Mouse (Mus musculus) neutrophil, adult 5-6 weeks (primary cell): ENCODE results near the gene Atp6v1g2. TPM values are rescaled to one million over a fixed set of nuclear protein-coding genes. Genes with fewer than 3 reads are reported as not detected.

Experiments used
- ATAC-seq: fragments of 151-379, 151-347 bp; 2 replicates; pipeline ENCODE4 v1.8.0; 2017; ENCODE audit warnings: mild to moderate bottlenecking, moderate TSS enrichment; ENCODE audit not compliant: insufficient number of reproducible peaks, poor library complexity, low FRiP score, severe bottlenecking; ENCODE audit errors: extremely low read depth
- total RNA-seq: library from RNA; stranded (forward); fragments of 200-1000 nt; gene quantifications from 2 replicates; pipeline ENCODE4 v1.2.3, GENCODE M21; 2017

Gene Atp6v1g2
- 5.0 and 6.5 TPM in 2 replicates for total RNA-seq

DNA sequence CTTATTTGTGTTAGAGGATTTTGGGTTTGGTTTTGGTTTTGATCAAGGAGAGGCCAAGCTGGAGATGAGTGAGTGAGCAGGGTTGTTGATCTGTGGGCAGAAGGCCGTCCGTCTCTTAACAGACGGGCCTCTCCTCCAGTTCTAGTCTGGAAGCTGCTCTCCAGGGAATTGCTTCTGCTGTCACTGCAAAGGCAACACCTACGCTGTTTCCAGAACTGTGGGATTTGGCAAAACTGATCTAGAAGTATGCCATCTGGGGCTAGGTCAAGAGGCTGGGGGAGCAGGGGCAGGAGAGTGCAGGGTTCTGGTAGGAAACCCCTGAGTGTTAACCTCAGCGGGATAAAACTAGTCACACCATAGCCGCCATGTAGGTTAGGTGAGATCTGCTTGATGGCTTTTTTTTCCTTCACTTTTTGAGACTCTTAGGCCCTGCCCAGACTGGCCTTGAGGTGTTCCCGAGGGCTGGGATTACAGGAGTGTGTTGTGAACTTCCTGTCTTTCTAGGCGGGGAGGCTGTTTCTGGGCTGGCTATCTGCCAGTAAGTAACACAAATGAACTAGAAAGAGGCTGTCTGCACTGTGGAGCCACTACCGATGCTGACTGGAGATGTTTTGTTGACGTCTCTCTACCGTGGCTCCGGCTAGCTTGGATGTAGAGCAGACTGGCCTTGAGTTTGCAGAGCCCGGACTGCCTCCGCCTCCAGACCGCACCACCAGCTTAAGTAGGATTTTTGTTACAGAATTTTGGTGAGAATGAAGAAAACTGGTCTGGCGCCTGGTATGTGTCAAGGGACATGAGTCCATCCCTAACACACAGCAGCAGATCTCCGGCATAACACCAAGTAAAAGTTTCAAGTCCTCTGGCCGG, at the start of gene Atp6v1g2:
Atp6v1g2 (plus strand) TSS at position 547 of the 867 bp plus-strand sequence.
- ATAC-seq, result no peak

DNA sequence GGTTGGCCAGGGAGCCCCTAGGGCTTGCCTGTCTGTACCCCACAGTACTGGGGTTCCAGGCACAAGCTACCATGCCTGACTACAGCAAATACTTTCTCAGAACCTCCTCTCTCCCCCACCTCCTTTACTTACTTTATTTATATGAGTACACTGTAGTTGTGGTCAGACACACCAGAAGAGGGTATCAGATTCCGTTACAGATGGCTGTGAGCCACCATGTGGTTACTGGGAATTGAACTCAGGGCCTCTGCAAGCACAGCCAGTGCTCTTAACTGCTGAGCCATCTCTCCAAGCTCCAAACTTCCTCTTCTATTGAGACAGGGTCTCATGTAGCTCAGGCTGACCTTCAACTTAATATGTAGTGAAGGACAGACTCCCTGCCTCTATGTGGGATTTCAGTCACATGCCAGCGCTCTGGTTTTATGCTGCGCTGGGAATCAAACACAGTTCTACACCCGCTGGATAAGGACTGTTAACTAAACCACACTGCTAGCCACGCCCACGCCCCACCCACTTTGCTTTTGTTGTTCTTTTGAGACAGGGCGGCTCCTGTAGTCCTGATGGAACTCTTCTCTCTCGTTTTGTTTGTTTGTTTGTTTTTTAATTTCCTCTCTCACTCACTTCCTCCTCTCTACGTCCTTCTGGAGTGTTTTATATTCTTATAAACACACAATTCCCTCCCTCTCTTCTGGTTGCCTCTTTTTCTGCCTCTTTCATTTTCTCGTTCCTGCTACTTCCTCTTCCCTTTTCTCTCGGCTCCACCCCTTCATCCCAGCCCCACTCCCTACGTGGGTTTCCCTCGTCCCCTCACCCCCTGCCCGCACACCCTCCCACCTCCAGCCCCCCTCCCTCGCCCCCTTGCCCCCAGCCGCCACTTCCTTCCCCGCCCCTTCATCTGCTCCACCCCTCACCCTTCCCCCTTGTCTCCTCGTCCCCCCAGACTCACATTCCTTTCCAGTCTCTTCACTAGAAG, 47.5 kb upstream of the Atp6v1g2 start:
- peak; percentile 47 for ATAC-seq

DNA sequence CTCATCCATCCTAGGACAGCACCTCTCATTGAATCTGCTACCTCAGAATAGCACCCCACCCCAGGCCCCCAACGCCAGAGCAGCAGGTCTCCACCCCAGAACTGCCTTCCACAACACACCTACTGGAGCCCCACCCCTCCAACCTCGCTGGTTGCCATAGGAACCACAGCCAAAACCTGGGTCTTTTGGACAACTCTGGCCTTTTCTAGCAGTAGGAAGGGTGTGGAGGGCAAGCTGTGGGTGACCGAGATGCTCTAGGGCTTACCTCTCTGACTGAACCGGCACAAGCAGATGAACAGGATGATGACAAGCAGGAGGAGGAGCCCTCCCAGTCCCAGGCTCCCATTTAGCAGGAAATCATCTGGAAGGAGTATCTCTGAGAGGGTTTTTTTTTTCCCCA, 46.8 kb upstream of the Atp6v1g2 start:
- peak; percentile 76 for ATAC-seq

DNA sequence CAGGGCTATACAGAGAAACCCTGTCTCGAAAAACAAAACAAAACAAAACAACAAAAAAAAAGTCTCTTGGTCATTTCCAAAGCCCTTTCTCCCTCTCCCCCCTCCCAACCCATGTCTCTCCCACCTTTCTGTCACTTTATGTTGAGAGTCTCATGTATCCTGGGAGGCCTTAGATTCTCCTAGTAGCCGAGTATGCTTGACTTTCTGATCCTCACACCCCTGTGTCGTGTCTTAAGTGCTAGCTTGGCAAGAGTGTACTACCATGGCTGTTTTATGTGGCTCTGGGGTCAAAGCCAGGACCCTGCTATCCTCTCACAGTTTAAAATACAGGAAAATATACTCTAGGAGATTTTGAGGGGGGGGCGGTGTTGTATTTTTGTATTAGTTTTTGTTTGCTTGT, 46.1 kb upstream of the Atp6v1g2 start:
- ATAC-seq, result no peak

DNA sequence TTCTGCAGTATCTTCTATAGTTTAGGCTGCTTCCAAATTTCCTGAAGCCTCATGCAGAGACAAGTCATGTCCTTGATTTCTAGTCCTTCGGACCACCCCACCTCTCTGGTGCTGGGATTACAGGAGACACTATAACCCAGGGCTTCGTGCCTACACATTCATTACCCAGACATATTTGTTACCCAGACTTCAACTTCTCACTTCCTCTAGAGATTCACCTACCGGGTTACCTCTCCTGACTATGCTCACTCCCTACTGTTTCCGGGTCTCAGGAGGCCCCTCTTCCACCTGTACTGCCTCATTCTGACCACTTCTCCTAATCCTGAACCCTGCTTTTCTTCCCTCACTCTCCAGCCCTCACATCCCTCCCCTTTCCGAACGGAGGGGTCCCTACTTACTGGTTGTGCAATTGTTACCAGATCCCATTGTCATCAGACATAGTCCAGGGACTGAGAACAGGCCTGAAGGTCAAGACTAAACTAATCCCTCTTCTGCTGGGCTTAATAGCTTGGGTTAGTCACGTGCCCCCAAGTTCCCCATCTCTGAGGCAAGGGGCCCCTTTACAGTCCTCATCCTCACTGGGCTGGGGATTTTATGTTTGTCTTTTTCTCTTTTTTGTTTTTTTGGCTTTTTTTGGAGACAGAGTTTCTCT, 45.4 kb upstream of the Atp6v1g2 start, which contains the start of gene Lst1:
Lst1 (minus strand) TSS at position 481 of the 652 bp plus-strand sequence.
- no peak for ATAC-seq

DNA sequence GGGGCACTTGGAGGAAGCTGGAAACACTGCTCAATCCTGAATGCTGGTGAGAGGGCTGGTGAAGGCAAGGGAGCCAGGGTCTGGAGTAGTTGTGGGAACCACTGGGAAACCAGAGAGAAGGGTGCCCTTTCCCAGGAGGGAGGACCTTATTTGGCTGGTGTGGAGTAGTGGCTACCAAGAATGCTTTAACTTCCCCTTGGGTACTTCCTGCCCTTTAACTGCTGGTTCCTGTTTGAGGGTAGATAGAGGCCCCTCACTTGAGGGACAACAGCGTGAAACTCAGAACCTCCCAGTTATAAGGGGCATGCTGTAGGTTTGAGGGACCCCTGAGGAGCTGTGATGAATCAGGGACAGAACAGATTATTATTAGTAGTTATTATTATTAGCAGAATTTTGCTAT, 44.3 kb upstream of the Atp6v1g2 start:
- no peak for ATAC-seq

DNA sequence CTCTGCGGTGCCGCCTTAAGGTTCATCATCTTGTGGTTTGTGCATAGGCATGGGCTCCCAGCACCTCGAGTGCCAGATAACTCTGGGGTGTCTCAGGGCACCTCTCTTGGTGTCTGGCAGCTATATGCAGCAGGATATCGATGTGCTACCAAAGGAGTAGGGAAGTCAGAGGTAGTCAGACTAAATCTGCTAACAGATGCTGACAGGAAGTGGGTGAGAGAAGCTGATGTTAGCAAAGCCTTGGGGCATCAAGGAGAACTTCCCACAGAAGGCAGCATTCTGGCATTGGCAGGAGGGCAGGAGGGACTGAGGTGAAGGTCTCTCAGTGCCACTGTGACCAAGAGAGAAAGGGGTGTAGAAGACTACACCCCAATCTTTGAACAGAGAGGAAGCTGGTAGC, 43.4 kb upstream of the Atp6v1g2 start:
- ATAC-seq, result no peak

DNA sequence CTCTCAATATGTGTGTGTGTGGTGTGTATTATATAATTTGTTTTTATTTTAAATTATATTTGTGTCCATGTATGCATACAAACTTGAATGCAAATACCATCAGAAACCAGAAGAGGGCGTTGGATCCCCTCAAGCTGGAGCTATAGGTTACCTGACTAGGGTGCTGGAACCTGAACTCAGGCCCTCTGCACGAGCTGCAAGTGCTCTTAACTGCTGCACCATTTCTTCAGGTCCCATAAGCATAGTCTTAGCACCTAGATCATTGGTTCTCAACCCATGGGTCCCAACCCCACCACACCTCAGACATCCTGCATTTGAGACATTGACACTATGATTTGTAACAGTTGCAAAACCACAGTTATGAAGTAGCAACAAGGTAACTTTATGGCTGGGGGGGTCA, 41.7 kb upstream of the Atp6v1g2 start:
- no peak for ATAC-seq

DNA sequence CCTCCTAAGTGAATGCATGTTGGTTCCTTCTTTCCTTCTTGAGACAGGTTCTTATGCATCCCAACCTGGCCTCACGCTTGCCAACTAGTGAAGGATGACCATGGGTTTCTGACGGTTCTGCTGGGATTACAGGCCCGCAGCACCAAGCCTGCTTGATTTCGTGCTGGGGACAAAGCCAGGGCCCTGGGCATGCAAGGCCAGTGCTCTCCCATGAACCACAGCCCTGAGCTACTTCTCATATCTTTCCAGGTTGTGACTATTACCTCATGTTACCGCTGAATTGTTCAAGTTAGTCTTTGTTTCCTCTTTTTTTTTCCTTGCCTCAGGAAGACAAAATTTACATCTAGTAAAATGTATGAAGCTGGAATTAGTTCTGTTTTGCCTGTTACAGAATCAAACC, 40.5 kb upstream of the Atp6v1g2 start:
- no peak for ATAC-seq

DNA sequence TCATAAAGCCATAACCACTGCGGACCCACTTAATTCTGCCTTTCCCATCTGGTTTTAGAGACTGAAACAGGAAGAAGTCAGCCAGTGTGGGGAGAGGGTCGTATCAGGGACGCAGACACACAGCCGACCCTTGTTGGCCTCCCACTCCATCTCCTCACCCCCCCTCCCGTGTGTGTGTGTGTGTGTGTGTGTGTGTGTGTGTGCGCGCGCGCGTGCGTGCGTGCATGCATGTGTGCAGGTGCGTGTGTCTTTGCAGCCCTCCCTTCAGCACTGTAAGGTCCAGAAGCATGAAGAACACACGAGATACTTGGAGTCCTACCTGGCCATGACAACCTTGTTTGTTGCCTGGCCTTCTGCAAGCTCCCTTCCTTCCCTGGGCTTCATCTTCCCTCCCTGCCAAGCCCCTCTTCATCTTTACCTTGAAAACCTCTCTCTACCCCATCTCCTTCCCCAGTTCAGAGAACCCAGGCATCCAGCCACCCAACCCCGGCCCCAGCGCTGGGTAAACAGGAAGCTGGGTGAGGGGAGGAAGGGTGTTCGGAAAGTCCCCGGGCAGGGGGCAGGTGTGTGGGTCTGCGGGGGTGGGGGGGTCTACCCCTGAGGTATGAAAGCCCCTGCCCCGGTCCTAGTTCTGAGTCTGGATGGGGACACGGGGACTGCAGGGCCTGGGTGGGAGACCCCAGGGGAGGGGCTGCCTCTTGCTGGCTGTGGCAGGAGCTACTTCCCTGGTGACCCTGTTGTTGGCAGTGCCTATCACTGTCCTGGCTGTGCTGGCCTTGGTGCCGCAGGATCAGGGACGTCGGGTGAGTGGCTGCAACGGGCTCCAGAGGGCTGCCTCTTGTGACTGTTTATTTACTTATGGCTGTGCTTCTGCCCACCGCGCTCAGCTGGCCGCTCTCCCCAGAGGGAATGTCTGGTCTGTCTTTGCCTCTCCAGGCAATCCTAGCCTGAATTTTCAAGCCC, 39.3 kb upstream of the Atp6v1g2 start, which contains the start of gene Ltb:
Ltb (plus strand) TSS at position 559 of the 963 bp plus-strand sequence.
- ATAC-seq, result peak; percentile 40

DNA sequence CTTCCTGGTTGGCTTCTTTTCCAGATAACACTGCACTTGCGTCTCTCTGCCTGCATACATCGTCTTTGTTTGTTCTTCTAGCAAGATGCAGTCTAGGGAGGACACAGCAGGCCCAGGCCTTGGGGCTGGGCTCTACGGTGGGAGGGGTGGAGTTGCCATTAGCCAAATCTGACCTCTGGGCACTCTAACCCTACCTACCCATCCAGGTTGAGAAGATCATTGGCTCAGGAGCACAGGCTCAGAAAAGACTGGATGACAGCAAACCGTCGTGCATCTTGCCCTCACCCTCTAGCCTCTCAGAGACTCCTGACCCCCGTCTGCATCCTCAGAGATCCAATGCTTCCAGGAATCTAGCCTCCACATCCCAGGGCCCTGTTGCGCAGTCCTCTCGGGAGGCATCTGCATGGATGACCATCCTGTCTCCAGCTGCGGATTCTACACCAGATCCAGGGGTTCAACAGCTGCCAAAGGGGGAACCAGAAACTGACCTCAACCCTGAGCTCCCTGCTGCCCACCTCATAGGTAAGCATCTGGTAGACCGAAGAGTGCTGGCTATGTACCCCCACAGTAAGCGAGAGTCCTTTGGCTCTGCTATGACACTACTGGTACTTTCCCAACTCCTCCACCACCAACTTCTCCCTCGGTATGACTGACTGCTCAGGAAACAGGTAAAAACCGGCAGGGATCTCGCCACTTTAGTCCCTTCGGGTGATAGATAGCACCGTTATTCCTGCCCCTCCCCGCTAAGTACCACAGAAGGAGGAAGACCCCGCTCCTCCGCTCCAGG, 38.4 kb upstream of the Atp6v1g2 start:
- ATAC-seq, result no peak

DNA sequence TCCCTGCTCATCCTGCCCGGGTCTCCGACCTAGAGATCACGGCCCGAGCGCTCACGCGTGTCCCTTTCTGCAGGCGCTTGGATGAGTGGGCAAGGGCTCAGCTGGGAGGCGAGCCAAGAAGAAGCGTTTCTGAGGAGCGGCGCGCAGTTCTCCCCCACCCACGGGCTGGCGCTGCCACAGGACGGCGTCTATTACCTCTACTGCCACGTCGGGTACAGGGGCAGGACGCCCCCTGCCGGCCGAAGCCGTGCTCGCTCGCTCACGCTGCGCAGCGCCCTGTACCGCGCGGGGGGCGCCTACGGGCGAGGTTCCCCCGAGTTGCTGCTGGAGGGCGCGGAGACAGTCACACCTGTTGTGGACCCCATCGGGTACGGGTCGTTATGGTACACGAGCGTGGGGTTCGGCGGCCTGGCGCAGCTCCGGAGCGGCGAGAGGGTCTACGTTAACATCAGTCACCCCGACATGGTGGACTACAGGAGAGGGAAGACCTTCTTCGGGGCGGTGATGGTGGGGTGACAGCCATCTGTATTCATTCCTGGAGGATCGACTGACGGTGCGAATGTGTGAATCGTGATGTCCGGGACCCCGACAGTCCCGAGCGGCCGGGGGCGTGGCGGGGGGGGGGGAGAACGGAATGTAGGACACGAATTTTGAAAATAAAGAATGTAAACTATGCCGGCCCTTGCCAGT, 37.7 kb upstream of the Atp6v1g2 start:
- ATAC-seq, result peak; percentile 63

DNA sequence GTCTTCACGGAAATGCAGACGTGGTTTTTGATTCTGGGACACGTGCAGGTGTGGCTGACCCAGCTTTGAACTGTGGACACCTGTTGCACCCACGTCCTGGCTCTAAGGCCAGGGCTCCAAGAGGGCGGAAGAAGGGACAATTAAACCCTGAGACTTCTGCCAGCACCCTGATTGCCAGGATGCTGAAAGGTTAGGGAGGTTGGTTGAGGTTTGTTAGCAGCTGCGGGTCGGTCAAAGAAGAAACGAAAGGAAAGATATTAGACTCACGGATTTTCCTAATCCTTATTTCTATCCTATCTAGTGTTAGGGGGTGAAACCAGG, 37.2 kb upstream of the Atp6v1g2 start:
- ATAC-seq, result no peak

DNA sequence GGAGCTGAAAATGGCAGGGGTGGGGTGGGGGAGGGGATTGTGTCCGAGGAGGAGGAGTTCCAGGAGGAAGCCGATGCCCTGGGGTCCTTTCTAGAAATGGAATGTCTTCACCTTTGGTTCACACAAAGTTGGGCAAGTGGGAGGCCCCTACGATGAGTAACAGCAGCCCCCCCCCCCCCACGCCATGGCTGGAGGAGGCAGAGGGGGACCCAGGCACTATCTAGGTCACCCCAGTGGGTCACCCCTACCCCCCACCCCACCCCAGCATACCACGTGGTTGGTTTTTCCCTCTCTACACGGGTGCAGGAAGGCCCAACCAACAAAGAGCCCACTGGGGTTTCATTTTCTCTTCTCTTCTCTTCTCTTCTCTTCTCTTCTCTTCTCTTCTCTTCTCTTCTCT, 36.3 kb upstream of the Atp6v1g2 start:
- ATAC-seq, result no peak

DNA sequence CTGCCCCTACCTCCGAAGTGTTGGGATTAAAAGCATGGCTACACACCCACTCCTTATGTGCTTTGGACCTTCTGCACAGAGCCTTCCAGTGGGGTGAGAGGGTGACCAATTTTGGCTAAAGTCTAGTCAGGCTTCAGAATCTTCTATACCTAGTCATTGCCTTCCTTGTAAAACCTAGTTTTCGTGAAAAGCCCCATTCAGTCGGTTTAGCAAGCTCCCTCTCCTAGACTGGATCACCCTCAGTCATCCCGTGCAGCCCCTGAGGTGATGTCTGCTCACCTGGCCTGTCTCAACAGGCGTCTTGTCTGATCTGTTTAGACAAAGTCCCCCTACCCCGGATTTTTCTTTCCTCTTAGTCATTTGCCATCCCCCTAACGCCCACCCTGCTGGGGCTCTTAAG, 35.4 kb upstream of the Atp6v1g2 start:
- ATAC-seq, result no peak

DNA sequence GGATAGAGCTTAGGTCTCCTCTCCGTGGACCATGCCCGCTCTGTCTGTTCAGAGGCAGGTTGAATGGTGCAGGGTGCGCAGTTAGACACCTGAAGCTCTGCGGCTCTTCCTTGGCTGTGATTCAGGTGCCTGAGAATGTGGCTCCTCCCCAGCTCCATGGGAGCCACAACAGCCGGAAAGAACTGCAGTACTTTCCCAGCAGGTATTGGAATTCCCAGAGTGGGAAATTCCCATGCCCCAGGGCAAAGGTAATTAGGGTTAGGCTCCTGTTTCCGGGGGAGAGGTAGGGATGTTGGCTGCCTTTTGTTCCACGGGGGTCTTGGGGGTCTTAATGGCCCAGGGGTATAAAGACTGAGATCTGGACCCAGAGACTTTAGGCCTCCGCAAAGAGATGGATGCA, 34.5 kb upstream of the Atp6v1g2 start:
- no peak for ATAC-seq

DNA sequence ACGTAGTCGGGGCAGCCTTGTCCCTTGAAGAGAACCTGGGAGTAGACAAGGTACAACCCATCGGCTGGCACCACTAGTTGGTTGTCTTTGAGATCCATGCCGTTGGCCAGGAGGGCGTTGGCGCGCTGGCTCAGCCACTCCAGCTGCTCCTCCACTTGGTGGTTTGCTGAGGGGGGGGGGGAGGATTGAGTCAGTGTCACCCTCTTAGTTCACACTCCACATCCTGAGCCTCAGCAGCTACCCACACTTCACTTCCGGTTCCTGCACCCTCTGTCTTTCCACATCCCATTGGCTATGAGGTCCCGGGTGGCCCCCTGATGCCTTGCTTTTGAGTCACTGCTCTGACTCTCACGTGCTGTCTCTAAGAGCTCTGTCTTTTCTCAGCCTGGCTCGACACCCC, 33.1 kb upstream of the Atp6v1g2 start:
- peak; percentile 67 for ATAC-seq
